Mouse (Mus musculus) mesoderm, embryonic 11.5 days (tissue): ENCODE results near the gene Perm1.

Experiments used
- DNase-seq: peaks from one replicate; pipeline ENCODE4 v3.0.0-alpha.2; 2012; ENCODE audit warnings: low read depth, low spot score

Perm1 gene

DNA sequence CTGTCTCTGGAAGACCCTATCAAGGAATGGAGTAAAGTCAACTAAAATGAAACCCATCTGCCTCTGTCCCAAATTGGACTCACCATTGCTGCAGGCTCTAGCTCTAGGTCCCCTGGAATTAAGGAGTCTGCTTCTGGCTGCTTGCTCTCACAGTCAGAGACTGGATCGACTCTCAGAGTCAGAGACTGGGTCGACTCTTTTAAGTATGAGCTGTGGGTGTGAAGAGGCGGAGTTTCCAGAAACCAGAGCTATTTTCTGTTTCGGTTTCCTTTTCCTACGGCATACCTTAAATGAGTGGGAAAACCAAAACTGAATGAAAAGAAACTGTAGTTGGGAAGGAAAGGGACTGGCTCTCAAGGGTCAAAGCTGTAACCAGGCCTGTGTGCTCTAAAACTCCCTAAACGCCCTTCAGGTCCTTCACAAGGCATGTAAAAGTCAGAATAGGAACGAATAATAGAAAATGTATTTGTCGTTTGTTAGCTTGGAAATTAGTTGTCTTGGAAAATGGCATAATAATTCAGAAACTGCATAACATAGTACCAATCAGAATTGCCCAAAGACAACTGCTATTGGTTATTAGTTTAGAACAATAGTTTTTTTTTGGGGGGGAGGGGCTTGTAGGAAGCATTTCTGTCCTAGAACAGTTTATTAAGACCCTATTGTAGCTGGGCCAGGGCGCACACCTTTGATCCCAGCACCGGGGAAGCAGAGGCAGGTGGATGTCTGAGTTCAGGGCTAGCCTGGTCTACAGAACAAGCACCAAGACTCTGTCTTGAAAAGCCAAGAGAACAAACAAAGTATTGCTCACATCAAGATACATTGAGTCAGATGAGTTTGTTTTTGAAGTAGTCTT, 14.8 kb upstream of the Perm1 start, which contains the start of gene Isg15:
Gene Isg15 (minus strand): TSS at position 196 of the 853 bp plus-strand sequence.
- no peak for DNase-seq

DNA sequence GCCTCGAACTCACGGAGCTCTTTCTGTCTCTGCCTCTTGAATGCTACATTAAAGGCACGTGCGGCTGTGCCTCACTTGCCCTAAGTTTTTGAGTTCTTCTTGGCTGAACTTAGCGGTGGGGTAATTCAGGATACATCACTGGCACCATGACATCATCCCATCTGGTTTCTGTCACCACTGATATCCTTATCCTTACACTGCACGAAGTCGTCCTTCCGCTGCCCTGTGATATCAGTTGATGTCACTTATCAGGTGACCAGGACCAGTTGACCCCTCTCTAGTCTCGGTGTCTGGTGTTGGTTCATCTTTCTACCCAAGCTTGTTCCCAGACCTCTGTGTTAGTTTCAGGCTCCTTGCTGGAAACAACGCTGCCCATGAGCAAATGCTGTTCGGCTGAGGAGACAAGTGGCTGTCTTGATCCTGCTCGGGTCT, 13.2 kb upstream of the Perm1 start:
- no peak for DNase-seq

DNA sequence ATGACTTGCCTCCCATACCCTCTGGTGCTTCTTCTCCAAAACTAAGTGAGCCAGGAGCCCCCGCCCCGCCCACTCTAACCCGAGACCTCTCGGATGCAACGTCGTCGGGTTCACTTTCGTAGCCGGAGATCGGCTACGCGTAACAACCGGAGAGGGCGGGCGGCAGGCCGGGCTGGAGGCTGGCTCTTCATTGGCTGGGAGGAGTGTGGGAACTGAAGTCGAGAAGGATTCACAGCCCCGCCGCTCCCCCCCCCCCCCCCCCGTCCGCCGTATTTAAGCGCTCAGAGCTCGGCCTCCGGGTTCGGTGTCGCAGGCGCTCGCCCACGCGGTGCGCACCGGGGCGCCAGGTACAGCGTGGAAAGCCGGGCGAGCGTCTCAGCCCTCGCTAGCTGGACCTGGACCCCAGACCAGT, 12.7 kb upstream of the Perm1 start, which contains the start of gene AW011738:
Gene AW011738 (plus strand): TSS at position 304 of the 412 bp plus-strand sequence.
- DNase-seq, result peak; percentile 82

DNA sequence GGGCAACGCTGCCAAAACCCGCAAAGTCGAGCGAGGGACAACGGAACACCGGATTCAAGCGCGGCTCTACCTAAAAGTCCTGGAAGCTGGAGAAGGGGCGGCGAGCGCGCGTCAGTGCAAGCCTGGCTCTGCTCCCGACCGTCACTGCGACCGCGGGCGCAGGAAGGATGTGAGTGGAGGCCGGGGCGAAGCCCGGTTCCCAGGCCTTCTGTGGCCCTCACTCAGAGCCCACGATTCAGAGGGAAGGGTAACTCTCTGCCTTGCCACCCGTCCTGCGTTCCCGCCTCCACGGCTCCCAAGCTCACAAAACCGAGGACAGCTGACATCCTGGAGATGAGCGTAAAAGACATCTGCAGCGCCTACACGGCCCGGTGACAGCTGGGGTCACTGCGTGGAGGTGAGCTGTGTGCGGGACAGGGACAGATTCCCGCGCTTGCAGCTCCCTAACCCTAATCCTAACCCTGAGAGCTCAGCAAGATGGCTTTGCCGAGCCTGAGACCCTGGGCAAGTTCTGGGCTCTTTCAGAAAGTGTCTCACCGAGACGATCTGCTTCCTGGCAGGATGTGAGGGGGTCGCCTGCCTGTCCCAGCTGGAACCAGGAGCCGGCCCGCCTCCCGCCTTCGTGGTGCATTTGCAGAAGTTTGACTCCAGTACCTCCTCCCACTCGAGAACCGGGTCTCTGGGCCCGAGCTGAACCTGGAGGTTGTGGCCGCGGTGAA, 12.1 kb upstream of the Perm1 start:
- DNase-seq, result peak; percentile 64

DNA sequence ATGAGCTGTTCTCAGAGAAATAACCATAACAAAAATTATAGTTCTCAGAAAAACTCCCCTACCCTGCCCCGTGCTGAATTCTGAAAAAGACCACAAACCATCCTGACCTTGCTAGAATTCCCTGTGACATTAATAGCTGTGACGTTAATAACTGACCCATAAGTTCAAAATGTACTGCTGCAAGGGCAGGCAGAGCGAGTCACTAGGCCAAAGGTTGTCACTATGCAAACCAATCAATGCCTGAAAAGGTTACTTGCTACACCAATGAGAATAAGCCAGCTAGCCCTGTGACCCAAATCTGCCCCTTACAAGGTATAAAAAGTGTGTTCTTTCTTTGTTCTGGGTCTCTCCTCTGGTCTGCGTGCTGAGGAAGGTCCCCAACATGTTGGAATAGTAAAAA, 6.8 kb upstream of the Perm1 start:
- DNase-seq, result no peak

DNA sequence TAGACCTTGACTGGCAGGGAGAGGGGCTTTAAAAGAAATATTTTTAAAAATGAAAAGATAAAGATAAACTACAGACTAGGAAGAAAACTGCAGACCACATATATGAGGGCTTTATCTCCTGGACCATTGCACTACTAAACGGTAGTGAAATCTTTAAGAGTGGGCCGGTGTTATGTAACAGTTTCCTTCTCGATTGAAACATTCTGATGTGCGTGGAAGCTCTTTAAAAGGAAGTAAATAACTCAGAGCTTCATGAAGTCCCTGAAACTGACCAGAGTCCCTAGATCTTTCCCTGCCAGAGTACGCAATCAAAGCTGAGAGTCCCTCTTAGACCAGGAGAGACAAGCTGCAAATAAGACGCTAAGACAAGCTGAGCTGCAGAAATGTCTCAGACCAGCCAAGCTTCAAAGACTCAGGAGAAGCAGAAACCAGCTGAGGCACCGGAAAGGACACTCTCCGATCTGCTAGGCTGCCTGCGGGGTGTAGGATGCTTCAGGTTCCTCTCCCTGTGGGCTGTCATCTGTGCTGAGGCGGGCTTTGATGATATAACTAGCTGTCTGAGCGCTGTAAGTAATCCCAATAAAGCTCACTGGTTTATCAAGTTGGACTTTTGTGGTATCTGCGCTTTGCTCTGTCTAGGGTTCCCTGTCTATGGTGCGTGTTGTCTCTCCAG, 5.6 kb upstream of the Perm1 start:
- no peak for DNase-seq

DNA sequence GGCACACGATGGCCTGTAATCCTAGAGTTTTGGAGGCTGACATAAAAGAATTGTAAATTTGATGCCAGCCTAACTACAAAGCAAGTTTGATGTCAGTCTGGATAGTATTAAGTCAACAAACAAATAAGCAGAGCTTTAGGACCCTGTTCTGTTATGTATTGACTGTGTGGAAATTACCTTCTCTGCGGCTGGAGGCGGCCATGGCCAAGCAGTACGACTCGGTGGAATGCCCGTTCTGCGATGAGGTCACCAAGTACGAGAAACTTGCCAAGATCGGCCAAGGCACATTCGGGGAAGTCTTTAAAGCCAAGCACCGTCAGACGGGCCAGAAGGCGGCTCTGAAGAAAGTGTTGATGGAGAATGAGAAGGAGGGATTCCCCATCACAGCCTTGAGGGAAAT, 2.5 kb upstream of the Perm1 start:
- no peak for DNase-seq

DNA sequence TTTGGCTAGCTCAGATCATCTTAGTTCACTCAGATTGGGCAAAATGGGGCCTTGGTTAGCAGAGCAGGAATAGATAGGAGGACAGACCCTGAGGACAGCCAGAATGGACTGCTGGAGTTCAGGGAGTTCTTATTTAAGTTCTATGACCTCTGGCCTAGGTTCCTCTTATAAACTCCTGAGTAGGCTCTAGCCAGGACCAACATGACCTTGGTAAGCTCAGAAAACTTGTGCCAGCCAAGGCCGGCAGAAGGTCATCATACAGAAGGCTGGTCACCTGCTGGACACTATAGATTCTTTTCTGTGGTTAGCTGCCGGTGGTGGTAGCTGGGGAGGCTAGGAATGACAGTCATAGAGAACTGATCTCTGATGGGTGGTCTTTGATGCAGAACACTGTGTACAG, 528 bp downstream of the Perm1 start:
- no peak for DNase-seq

DNA sequence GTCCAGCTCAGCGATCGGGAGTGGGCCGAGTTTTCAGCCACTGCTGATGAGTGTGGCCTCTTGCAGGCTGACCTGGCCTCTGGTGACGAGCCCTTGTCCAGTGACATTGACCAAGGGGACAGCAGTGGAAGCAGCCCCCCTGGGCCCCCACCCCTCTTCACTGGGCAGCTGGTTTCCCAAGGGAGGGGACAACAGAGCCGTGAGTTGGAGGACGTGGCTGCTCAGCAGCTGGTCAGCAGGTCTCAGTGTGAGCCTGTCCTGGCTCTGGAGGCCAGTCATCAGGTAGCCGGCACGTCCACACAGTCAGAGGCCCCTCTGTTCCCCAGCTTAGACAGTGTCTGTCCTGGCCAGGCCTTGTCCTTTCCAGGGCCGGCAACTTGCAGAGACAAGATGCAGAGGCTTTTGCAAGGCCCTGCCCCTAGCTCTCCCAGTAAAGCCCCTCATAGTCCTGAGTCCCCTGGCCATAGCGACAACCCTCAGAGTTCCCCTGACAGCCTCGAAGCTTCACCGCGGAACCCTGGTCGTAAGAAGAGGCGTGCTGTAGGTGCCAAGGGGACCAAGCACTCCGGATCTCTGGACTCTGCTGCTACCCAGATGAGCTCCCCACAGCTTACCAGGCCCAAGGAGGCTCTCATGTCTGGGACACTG, 1.5 kb downstream of the Perm1 start:
- no peak for DNase-seq

DNA sequence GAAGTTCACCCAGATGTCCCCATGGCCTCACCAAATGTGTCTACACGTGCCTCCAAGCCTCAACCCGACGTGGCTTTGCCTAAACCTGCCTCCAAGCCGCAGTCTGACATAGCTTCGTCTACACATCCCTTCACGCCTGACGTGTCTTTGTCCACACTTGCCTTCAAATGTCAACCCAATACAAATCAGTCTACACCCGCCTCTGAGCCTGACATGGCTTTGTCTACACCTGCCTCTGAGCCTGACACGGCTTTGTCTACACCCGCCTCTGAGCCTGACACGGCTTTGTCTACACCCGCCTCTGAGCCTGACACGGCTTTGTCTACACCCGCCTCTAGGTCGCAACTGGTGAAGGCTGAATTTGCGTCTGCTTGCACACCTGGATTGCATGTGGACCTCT, 2.2 kb downstream of the Perm1 start:
- no peak for DNase-seq

DNA sequence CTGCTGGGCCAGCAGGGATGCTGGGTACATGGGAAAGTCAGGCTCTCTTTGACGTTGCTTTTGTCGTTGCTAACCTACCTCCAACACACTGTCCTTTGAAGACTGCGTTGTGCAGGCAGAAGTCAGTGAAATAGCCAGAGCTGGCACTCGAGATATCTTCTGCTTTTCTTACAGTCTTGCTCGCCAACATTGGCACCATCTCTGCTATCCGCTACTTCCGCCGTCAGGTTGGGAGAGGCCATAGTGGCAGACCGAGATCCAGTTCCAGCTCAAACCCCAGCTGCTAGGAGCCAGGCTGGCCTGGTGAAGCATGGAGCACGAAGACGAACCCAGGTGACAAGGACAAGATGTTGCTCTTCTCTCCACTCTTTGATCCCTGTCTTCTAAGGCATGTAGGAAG, 4.3 kb downstream of the Perm1 start:
- no peak for DNase-seq

DNA sequence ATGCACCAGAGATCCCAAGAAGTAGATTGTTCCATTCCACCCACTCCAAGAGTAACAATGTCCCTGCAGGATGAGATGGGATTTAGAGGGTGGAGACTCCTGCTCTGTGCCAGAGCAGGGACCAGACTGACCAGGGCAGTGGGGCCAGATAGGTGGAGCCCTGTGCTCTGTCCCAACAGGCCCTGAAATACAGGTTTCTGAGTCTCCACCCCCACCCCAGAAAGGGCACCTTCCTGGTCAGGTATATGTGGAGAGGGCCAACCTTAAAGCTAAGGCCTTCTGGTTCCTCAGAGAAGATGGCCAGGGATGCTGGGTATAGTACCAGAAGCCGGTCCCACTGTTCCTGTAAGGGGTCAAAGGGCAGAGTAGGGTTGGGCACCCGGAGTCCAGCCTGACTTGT, 8.6 kb downstream of the Perm1 start:
- DNase-seq, result no peak

DNA sequence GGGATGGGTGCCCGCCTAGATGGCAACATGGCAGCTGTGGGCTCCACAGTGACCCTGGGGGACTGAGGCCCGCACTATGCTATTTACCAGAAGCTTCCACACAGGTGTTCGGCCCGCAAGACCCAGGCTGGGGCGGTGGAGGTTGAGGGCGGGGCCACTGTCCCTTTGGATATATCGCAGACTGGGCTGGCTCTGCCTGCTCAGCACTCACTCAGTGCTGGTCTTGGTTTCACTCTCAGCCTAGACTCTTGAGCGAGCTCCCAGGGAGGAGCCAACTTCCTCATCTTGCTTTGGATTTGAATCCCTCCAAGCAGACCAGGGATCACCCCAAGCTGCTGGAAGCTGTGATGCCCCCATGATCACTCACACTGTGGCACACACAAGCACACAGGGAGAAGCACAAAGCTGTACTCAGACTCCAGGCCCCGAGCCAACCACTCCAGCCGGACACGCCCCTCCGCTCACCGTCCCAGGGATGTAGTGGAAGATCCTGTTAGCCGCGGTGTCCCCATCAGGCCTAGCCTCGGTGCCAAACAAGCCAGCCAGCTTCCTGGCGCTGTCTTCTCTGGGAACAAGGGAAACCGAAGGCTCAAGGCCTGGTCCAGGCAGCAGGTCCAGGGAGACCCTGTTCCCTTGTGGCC, 12.2 kb downstream of the Perm1 start:
- DNase-seq, result no peak

DNA sequence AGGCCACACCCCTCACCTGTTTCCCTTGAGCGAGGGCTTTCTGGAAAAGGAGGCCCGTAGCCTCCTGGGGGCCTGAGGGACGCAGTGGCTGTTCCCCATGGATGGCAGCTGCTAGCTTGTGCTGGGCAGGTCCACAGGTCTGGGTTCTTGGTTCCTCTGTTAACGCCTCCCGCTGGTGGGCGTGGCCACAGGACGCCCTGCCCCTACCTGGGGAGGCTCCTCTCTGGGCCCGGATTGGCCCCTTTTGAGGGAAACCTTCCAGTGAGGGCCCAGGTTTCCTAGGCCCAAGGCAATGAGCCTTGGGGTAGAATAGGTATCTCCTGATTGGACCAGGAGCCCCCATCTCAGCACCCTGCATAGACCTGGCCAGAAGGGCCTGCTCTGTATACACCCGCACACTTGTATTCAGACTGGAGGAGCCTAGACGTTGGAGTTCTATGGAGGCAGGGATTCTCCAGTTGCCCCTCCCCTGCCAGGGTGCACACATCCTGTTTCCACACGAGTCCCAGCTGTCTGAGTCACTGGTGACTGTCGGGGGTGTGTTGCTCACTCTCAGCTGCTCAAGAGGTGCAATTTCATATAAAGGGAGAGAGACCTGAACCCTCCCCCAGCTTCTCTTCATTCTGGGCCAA, 12.8 kb downstream of the Perm1 start:
- no peak for DNase-seq

DNA sequence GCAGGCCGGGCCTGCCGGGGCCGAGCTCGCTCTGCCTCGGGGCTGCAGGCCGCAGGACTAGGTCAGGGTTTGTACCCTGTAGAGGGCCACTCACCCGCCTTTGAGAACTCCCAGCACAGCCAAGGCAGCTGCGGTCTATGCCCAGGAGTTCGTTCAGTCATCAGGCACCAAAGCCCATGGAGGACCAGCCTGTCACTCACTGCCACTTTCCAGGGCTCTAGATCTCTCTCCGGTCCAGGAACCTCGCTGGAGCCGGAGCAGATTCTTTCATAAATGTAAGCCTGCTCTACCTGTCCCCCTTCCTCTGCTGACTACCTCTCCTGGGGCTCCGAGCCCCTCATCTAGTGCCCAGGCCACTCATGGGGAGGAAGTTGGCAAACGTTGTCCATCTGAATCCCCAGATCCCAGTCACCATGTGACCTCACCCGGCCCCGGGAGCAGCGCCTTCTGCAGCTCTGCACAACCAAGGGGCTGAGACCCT, 18.4 kb downstream of the Perm1 start:
- DNase-seq, result no peak

DNA sequence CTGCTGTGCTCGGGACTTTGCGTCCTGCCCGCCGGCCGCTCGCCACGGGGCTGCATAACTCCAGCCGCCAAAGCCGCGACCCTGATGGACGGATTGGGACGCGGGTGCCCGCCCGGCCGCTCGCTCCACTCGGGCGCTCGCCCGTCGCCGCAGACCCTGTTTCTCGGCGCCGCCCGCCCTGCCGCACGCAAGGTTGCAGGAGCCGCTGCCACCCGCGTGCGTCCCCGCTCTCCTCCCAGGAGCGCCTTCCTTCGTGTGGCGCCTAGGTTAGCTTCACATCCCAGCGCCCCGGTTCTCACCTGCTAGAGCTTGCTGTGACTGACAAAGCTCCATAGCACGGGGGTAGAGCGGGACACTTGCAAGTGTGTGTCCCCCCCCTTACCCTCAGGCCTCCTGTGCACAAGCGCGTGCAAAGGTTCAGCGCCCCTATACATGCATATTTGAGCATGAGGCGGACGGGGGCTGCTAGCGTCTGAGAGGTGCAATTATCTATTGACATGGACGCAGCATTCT, 19.1 kb downstream of the Perm1 start, which contains the start of gene Plekhn1:
Gene Plekhn1 (minus strand): TSS at position 157 of the 513 bp plus-strand sequence.
- DNase-seq, result peak; percentile 68

DNA sequence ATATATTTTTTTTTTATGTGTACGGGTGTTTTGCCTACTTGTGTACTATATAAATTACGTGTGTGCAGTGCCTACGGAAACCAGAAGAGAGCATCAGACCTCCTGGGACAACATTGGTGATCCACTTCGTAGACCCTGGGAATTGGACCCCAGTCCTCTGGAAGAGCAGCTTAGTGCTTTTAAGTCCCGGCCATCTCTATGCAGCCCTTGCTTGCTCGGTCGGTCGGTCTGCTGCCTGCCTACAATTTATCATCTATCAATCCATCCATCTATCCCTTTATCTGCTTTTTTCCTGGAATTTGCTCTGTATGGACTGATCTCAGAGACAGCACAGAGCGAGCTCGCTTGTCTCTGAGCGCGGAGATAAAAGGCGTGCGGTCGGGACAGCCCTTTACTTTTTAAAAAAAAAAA, 19.7 kb downstream of the Perm1 start:
- peak; percentile 75 for DNase-seq

DNA sequence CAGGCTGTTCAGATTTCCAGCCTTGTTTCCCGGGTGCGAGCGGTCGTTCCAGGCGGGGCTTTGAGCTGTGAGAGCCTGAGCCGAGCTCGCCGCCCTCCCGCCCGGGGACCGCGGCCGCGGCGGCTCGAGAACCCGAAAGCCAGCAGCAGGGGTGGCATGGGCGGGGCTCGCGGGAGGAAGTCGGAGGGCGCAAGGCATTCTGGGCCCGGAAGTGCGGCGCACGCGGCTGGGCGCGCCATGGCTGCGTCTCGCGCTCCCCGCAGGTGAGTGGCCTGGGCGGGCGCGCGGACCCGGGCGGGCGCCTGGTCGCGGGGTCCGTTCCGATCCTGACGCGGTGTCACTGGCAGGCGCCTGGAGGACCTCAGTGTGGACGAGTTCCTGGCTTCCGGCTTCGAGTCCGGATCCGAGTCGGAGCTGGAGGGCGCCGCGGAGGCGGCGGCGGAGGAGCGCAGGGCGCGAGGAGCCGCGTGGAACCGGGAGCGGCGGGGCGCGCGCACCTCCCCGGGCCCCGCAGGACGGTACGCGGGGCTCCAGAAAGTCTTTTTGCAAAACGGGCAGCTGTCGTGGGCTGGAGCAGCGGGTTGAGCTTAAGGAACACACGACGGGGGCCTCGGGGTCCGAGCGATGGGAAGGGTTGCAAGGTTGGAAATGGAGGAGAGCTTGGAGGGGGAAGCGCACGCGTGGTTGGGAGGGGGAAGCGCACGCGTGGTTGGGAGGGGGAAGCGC, 20.3 kb downstream of the Perm1 start, which contains the start of gene Noc2l:
Gene Noc2l (plus strand): TSS at position 203 of the 726 bp plus-strand sequence.
- peak; percentile 92 for DNase-seq

DNA sequence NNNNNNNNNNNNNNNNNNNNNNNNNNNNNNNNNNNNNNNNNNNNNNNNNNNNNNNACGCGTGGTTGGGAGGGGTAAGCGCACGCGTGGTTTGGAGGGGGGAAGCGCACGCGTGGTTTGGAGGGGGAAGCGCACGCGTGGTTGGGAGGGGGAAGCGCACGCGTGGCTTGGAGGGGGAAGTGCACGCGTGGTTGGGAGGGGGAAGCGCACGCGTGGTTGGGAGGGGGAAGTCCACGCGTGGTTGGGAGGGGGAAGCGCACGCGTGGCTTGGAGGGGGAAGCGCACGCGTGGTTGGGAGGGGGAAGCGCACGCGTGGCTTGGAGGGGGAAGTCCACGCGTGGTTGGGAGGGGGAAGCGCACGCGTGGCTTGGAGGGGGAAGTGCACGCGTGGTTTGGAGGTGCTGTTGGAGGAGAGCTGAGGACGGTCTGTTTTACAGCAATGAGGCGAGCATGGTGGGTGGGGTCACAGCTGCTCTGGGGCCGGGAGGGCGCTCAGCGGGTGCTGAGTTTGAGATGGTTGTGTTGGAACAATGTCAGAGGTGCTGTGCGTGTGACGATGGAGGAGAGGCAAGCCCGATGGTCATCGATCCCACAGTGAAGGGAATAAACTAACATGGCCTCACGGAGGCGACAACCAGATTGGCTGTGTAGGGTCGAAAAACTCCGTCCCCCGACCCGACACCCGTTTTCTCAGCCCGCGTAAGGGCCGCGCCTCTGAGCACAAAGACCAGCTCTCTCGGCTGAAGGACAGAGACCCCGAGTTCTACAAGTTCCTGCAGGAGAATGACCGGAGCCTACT, 21.2 kb downstream of the Perm1 start:
- no peak for DNase-seq
